In the genomic region with DNA sequence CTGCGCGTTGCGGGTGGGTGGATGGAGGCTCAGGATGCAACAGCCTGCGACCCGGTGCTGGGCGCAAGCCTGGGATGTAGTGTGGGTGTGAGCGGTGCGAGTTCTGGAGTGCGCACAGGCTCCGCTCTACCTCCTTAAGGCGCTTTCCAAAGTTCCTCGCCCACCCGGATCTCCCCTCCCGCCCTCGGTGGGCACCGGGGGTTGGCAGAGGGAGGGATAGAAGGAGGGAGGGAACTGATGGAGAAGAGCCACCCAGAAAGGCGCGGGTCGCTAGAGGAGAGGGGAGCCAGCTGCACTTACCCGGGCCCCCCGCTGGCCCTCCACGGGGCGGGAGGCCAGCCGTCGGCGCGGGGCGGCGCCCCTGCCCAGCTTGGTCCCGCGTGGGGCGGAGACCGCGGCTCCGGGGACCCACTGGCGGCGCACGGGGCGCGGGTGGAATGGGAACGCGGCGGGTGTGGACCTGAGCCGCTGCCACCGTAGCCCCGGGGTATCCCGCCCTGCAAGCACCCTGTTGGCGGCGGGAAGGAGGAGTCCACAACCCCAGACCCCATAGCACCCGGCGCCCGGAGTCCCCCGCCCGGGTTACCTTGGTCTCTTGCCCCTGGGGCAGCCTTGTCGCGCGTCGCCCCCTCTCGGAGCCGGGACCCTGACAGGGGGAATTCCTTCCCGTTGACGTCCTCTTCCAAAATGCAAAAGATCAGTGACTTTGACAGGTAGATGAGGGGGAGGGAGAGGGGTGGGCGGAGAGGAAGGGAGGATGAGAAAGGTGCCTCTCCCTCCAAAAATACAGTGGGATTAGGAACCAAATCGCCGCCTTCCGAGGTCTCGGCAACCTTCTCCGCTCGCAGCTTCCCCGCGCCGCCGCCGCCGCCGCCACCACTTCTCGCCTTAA, we compare ENCODE assay signal across 9 mouse cellular contexts. TPM values are rescaled to one million over a fixed set of nuclear protein-coding genes. Genes with fewer than 3 reads are reported as not detected.
DNase-seq lines count a peak whose midpoint lies in the region; ATAC-seq and TF ChIP-seq lines count a peak whose summit lies in the region.
"Had no signal": no experiment of that assay in that cellular context is flagged by ENCODE, and none has a peak within 500 bp of the region (broad histone marks: within the 10 kb centered on the region; RNA-seq: fewer than 3 reads in every experiment).

No protein-coding gene starts in this region.

- H3K4me1 ChIP-seq in brown adipose tissue, adult 24 weeks (ENCODE audit: control insufficient read depth, insufficient read depth, insufficient read length, low read length): no peaks in the 10 kb centered on the region
- peaks cover 18% of the 10 kb centered on the region for H3K4me1 ChIP-seq in forebrain, embryonic 10.5 days
- no peaks in the 10 kb centered on the region for H3K4me1 ChIP-seq in hindbrain, postnatal 0 days (ENCODE audit: insufficient read depth, low read length)
- 0 out of 2 replicates have a peak, but pooled peaks cover 8% of the 10 kb centered on the region for H3K4me1 ChIP-seq in liver, embryonic 13.5 days (replicated peaks)

- ATAC-seq in hindbrain, postnatal 0 days: peak; percentile 52
- no peak for ATAC-seq in liver, embryonic 13.5 days (ENCODE audit: low read depth)

- TF ChIP-seq CTCF in hindbrain, postnatal 0 days (IDR thresholded peaks at IDR 0.05; ENCODE audit: low read depth): peak; percentile 23; the same call in 1 of the 2 replicates

- no peaks in the 10 kb centered on the region for H3K9me3 ChIP-seq in forebrain, embryonic 10.5 days
- H3K9me3 ChIP-seq in hindbrain, postnatal 0 days (ENCODE audit: low read length): no peaks in the 10 kb centered on the region
- H3K9me3 ChIP-seq in liver, embryonic 13.5 days (replicated peaks): no peaks in the 10 kb centered on the region

- H3K4me2 ChIP-seq in hindbrain, postnatal 0 days (ENCODE audit: low read depth, low read length): peak overlapping the region; percentile 97
- peak overlapping the region; percentile 68 for H3K4me2 ChIP-seq in liver, embryonic 13.5 days

- peak overlapping the region; percentile 67 for H3K9ac ChIP-seq in hindbrain, postnatal 0 days (replicated peaks; ENCODE audit: low read length)
- H3K9ac ChIP-seq in liver, embryonic 13.5 days: no peak overlapping the region

- peak; percentile 36 for DNase-seq in layer of hippocampus, adult 9-11 months
- no peak for DNase-seq in layer of hippocampus, adult 11-12 months (ENCODE audit: low spot score)
- peak; percentile 35 for DNase-seq in forebrain, embryonic 10.5 days (ENCODE audit: extremely low spot score, low spot score)
- peak; percentile 45 for DNase-seq in hindbrain, postnatal 0 days (ENCODE audit: low spot score)
- no peak for DNase-seq in liver, embryonic 13.5 days
- DNase-seq in right cerebral cortex, adult 2 months (ENCODE audit: low spot score in 2 of 2): peak; percentile 36 to 41
- DNase-seq in urinary bladder, postnatal 14 days (ENCODE audit: low spot score): no peak

- H3K4me3 ChIP-seq in brown adipose tissue, adult 24 weeks (ENCODE audit: insufficient read depth, low read depth, low read length): peak overlapping the region; percentile 52
- H3K4me3 ChIP-seq in forebrain, embryonic 10.5 days: peak overlapping the region; percentile 76
- H3K4me3 ChIP-seq in hindbrain, postnatal 0 days (ENCODE audit: low read length): peak overlapping the region; percentile 83
- peak overlapping the region; percentile 50 for H3K4me3 ChIP-seq in liver, embryonic 13.5 days (replicated peaks)

- WGBS in forebrain, embryonic 10.5 days: under 1% methylated on average over 64 of the region's 77 CpGs
- 1% methylated on average over 73 of the region's 77 CpGs for WGBS in hindbrain, postnatal 0 days
- 2% methylated on average over 69 of the region's 77 CpGs for WGBS in liver, embryonic 13.5 days (ENCODE audit: insufficient replicate concordance)

- peaks cover 46% of the 10 kb centered on the region for H3K27me3 ChIP-seq in forebrain, embryonic 10.5 days (ENCODE audit: poor library complexity, severe bottlenecking)
- H3K27me3 ChIP-seq in hindbrain, postnatal 0 days (ENCODE audit: insufficient read depth, low read length): no peaks in the 10 kb centered on the region
- H3K27me3 ChIP-seq in liver, embryonic 13.5 days: peaks cover 48% of the 10 kb centered on the region

- no peak overlapping the region for H3K27ac ChIP-seq in brown adipose tissue, adult 24 weeks (replicated peaks; ENCODE audit: low read depth, low read length)
- peak overlapping the region; percentile 74 for H3K27ac ChIP-seq in forebrain, embryonic 10.5 days
- H3K27ac ChIP-seq in hindbrain, postnatal 0 days: peak overlapping the region; percentile 62; the same call in 1 of the 2 replicates
- H3K27ac ChIP-seq in liver, embryonic 13.5 days: no peak overlapping the region

- no peaks in the 10 kb centered on the region for H3K36me3 ChIP-seq in forebrain, embryonic 10.5 days (replicated peaks)
- no peaks in the 10 kb centered on the region for H3K36me3 ChIP-seq in hindbrain, postnatal 0 days (ENCODE audit: insufficient read depth, low read length)
- no peaks in the 10 kb centered on the region for H3K36me3 ChIP-seq in liver, embryonic 13.5 days

RNA-seq across cellular contexts. Expression of a gene that starts 1.3 kb away (rescaled TPM):
- polyA plus RNA-seq in brown adipose tissue, adult 24 weeks (2012; ENCODE audit: insufficient read depth, insufficient read length, missing spikeins): not detected in 2 replicates
- polyA plus RNA-seq in forebrain, embryonic 10.5 days (2016; fragmentation: Nextera tagmentation; extraction: Ambion mirVana): 0.72 and 2.0 TPM in 2 replicates
- 28.2 and 37.1 TPM in 2 replicates for total RNA-seq in hindbrain, postnatal 0 days (2014; rRNA removed)
- polyA plus RNA-seq in hindbrain, postnatal 0 days (2015; fragmentation: Nextera tagmentation; extraction: Ambion mirVana): 18.5 and 20.1 TPM in 2 replicates
- polyA plus RNA-seq in liver, embryonic 13.5 days (2015; fragmentation: Nextera tagmentation; extraction: Ambion mirVana): 0.17 and 0.39 TPM in 2 replicates
- total RNA-seq: liver, adult 2 months had no signal
- polyA plus RNA-seq: liver, adult 2 months had no signal

Comparison
In these comparisons a context has a peak if more than half of its experiments do, and no peak if none do; other contexts are left out.
1. DNase-seq: peak in layer of hippocampus, adult 9-11 months (single experiment), forebrain, embryonic 10.5 days (single experiment), hindbrain, postnatal 0 days (single experiment) and right cerebral cortex, adult 2 months (2 of 2); none in layer of hippocampus, adult 11-12 months (single experiment), liver, embryonic 13.5 days (single experiment) and urinary bladder, postnatal 14 days (single experiment).
2. H3K27ac ChIP-seq: peak in forebrain, embryonic 10.5 days (single experiment) and hindbrain, postnatal 0 days (single experiment); none in brown adipose tissue, adult 24 weeks (single experiment) and liver, embryonic 13.5 days (single experiment).
3. Peak in every context shown above with its lines, with median percentiles within 50 percentile points of each other: H3K4me3 ChIP-seq.